Mouse (Mus musculus) neutrophil, adult 5-6 weeks (primary cell): ENCODE measurements around the gene Cep112. TPM values are rescaled to one million over a fixed set of nuclear protein-coding genes. Genes with fewer than 3 reads are reported as not detected.

Experiments used
- ATAC-seq: fragments of 151-379, 151-347 bp; 2 replicates; pipeline ENCODE4 v1.8.0; 2017; ENCODE audit warnings: mild to moderate bottlenecking, moderate TSS enrichment; ENCODE audit not compliant: insufficient number of reproducible peaks, poor library complexity, low FRiP score, severe bottlenecking; ENCODE audit errors: extremely low read depth
- total RNA-seq: library from RNA; stranded (forward); fragments of 200-1000 nt; gene quantifications from 2 replicates; pipeline ENCODE4 v1.2.3, GENCODE M21; 2017

Cep112 gene
- total RNA-seq, result 0.58 and 2.0 TPM in 2 replicates

DNA sequence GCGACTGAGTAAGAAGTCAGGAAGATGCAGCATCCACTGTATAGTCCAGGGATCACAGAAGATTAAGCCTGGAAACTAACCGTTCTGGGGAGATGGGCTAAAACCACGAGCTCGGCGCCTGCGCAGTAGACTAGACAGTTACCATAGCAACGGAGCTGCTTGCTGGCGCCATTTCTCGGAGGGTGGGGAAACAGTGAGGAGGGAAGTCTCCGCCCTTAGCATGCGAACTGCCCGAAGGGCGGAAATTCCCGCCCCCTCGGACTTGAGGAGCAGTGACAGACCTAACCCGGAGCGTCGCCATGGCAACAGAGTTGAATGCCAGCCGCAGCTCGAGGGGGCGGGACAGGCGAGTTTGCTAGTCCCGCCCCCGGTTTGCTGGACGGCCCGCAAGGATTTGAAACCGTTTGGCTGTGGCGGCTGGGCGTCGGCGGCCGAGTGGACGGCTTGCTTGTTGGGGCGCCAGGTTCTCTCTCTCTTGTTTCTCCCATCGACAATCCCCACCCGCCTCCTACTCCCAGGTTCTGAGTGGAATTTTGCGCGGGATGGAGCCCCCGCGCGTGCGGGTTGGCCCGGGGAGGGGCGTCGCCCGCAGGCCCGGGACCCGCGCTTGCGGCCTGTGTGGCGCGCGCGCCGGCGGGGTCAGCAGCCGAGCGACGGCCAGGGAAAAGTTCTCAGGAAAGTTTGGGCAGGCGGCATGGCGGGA lies at the start of gene Cep112:
Gene Cep112 (plus strand): TSS at position 304 of the 703 bp plus-strand sequence.
- peak; percentile 94 for ATAC-seq

DNA sequence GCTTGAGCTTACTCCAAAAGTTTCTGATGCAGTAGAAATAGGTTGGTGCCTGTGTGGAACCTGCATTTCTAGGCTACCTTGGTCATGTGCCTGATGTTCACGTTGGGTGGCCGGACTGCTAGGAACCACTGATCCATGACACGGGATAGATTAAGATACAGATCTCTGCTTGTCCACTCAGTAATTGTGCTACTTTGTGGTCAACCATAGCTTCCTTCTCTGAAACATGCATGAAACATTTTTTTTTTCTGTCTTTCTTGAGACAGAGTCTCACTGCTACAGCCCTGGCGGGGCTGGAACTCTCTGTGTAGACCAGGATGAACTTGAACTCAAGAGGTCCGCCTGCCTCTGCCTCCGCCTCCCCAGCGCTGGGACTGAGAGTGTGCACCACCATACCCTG lies 48.2 kb upstream of the Cep112 start:
- no peak for ATAC-seq

DNA sequence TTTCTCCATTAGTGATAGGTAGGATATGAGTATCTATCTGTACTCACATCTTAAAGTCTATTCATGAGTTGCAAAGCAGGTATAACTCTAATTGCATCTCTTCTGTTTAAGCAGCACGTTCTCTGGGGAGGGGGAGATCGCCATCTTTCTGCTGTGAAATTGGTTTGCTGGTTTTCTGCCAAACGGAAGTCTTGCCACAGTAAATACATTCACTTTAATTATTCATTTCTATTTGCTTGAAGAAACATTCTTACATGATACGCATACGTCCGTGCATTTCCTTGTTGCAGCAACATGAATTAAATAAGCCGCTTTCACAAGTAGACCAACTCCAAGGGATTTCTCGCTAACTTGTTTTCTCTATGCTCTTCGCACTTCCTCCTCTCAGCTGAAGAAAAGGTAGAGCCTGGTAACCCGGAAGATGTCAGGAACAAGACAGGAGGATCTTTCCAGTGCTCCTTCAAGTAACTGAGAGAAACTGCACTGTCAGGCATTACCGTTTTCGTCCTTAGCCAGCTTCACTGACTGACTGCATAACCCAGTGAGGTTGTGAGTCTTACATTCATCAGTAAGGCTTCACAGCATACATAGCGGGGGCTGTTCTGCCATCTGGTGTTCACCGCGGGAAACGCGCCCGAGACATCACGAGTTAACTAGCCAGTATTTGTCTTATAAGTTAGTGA lies 47.2 kb upstream of the Cep112 start:
- peak; percentile 81; the same call in 1 of the 2 replicates for ATAC-seq

DNA sequence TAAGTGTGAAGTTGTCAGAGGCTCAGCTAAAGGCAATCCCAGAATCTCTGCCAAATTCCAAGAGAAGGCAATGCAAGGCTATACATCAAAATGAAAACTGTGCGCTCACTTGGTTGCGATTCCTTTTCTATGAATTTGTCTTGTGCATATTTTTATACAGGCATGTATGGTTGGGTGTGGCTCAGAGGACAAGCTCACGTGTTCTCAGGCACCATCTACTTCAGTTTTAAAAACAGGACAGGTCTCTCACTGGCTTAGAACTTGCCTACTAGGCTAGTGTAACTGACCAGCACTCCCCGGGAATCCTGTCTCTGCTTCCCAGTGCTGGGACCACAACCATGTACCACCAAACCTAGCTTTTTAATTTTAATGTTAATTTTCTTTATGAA lies 46.6 kb upstream of the Cep112 start:
- no peak for ATAC-seq

DNA sequence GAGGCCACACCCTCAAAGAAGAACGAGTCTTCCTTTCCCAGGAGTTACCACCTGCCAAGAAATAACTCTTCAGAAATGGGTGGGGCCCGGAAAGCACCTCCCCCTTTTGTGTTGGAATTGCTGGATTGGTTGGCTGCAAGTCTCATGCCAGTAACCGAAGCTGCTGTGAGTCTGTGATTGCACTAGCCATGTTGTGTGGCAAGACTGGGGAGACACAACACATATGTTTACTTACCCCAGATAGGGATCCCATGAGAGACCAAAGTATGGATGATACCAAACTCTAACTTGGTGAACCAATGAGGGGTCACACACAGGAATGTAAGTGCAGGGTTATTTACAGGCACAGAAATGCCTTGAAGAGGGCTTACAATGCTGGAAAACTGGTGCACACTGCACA lies 42.3 kb upstream of the Cep112 start:
- ATAC-seq, result no peak

DNA sequence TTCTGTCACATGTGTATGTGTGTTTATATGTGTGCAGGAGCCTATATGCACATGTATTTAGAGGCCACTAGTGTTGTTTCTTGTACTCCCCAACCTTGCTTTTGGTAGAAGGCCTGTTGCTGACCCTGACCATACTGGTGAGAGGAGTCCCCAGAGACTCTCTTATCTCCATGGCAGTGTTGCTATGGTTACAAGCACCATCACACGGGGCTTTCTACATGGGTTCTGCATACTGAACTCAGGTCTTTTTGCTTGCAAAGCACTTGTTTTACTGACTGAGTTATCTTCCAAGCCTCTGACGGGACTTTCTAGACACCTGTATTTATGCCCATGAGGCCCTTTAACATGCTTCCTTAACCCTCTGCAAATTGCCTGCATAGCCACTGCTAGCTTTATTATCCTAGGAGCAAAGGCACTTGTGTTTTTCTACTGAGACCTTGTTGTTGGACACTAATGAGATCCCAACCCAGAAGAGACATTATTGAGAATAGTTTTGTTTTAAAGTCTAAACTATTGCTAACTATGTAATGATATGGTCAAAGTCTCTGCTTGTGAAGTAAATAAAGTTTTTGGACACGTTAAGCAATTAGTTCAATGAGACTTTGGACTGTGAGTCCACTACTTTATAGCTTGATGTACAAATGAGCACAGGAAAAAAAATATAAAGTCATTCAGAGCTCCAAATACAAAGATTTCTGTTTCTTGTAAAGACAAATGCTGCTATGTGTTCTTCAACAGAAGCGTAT lies 39.9 kb upstream of the Cep112 start:
- ATAC-seq, result no peak

DNA sequence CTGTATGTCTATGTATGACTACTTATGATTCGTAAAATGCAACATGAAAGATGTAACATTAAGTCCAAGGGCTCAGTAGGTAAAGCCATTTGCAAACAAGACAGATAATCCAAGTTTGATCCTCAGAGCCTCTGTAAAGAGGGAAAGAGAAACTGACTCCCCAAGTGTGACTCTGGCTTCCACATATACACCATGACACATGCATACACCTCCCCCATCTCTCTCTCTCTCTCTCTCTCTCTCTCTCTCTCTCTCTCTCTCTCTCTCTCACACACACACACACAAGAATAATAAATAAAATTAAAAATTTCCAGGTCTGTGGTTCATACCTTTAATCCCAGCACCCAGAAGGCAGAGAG lies 39.3 kb upstream of the Cep112 start:
- no peak for ATAC-seq

DNA sequence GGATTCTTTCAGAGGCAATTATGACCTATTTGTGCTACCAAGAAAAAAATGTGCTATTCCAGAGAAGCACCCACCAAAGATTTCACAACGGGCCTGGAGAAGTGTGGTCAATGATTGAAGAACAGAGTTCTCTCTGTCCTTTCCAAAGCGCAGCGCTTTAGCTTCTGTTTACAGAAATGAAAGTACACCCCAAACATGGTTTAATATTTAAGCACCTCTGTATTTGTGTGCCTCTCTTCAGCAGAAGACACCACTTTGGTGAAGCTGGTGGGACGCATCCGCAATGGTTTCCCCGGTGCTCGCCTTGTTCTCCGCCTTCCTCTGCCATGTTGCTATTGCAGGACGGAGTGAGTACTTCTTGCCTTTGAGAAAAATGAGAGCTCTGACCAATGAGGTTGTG lies 29.9 kb upstream of the Cep112 start:
- ATAC-seq, result no peak

DNA sequence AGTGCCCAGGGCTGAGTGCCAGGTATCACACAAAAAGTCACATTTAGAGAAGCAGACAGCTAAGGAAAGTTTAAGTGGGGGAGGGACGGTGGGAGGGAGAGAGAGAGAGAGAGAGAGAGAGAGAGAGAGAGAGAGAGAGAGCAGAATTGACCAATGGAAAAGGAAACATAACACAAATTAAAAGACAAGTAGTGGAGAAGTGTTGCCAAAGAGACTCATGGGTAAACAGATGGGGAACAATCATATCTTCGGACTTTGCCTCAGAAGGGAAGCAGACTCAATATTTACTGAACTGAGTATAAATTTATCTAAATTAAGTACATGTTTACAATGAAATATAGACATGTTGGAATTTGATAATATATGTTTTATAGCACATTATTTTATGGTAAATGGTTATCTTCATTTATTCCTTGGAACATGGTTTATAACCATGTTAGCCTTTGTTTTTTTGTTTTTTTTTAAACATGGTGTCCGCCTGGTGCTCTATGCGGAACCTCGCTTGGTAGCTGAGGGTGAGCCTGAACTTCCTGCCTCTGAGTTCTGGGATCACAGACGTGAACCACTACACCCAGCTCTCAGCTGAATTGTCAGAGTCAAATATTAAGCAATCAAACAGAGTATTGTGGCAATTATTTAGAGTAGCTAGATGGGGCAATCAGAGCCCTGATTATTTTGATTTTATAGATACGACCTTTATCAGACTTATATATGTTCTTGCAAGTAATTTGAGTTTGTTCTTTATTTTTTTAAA lies 28.7 kb upstream of the Cep112 start:
- ATAC-seq, result no peak

DNA sequence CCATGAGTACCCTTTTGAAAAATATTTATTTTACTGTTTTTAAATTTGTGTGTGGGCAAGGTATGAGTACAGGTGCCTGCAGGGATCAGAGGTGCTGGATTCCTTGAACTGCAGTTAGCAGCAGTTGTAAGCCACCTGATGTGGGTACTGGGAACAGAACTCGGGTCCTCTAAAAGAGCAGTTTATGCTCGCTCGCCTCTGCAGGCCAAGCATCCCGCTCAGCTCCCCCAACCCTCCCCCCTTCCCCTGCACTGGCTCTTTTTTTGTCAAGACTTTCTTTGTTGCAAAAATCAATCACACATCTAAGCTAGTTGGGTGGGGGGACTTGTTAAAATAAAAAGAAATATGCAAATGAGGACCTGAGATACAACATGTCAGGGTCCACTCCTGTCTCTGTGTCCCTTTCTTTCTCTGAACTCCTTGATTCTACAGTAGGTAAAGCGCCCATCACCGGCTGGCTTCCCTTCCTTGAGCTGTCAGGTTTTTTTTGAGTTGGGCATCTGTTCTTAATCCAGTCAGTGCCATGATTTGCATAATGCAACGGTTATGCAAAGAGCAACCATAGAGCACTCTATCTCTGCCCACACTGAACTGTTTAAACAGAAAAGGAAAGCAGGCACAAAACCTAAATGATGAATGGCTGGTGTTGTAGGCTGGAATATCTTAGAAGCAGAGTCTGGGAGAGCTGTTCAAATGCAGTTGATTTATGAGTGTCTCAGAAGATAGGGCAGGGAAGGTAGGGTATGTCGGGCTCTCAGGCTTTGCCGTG lies 14.9 kb upstream of the Cep112 start:
- ATAC-seq, result no peak

DNA sequence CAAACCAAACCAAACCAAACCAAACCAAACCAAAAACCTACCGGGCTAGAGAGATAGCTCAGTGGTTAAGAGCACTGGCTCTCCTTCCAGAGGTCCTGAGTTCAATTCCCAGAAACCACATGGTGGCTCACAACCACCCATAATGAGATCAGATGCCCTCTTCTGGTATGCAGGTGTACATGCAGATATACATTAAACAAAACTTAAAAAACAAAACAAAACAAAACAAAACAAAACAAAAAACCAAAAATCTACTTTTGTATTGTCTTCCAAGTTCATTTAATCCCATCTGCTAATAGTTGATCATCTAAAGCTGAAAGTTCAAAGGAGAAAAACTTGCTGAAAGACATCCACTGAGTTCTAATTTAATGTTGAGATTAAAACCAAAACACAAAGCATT lies 8.6 kb upstream of the Cep112 start:
- ATAC-seq, result no peak

DNA sequence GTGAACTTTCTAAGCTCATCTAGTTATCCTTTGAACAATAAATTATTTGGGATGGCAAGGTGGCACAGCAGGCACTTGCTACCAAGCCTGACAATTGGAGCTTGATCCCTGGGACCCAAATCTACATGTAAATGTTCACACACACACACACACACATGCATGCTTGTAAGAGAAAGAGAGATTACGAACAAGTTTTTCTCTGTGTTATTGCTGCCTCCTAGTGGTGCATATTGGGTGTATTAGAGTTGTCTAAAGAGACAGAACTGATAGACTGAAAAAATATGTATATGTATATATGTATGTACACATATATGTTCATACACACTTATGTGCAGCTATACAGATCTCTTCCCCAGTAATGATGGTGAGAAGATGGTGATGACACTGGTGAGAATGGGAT lies 6.5 kb upstream of the Cep112 start:
- ATAC-seq, result no peak

DNA sequence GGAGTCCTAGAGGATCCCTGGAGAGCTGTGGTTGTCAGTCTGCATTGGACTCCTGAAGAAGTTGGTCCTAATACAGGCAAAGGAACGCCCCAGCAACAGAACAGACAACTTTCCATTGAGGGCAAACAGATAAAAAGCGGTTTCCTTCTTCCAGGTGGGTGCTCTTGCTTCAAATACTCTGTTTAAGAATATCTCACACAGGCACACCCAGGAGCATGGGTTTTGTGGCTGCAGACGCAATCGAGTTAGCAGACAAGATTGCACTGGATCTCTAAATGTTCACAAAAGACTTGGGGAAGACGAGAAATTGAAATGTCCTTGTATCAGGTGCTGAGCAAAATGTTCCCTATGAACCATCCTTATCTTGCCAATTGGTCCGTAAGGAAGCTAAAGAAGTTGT lies 5.8 kb upstream of the Cep112 start:
- ATAC-seq, result no peak

DNA sequence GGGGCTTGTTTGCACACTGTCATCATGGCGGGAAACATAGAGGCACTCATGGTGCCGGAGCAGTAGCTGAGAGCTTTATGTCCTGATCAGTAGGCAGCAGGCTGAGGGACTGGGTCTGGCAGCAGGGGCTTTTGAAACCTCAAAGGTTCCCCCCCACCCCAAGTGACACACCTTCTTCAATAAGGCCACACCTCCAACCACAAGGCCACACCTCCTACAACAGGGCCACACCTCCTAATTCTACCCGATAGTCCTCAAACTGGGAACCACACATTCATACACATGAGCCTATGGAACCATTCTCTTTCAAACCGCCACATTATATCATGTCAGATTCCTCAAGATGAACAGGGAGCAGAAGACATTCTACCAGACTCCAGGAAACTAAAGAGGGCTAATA lies 4.2 kb upstream of the Cep112 start:
- ATAC-seq, result no peak

DNA sequence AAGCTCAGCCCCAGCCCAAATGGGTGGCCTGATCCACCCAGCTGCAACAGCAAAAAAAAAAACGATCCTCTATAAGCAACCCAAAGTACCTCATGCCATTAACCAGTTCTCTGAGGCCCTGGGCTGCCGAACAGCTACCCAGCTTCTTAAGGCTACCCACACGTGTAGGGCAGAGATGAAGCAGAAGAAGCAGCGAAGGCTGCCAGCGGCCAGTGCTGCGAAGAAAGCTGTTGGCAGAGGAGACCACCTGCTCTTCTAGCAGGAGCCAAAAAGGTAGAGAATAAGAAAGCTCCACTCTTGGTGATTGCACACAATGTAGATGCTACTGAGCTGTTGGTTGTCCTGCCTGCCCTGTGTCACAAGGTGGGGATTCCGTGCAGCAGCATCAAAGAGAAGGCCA lies 1.8 kb upstream of the Cep112 start:
- ATAC-seq, result no peak

DNA sequence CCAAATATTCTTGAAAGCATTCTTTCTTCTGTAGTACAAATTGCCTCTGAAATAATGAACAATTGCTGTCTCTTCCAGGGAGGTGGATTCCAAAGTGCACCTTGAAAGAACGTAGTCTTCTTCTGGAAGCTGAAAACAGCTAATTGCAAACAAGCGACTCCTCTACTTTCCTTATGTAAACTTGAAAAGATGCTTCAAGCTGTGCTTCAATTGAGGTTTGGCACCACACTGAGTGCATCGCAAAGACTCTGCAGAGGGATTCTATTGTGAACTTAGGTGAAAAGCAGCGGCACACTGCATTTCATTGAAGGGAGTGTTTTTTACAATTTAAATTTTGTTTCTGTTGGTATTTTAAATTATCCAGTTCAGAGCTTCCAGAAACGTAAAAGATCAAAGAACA lies 881 bp upstream of the Cep112 start:
- ATAC-seq, result no peak

DNA sequence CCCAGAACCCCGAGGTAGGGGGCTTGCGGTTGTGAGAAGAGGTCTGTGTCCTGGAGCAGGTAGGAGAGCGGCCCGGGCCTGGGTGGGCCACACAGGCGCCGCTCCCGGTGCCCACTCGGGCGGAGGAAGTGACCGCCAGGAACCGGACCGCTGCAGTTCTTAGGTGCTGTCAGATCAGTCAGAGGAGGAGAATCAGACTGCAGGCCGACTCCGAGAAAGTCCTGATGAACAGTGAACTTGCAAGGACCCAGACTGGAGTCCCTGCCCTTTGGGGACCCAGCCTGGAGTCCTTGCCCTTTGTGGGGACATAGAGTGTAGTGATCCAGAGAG lies 565 bp downstream of the Cep112 start:
- no peak for ATAC-seq

DNA sequence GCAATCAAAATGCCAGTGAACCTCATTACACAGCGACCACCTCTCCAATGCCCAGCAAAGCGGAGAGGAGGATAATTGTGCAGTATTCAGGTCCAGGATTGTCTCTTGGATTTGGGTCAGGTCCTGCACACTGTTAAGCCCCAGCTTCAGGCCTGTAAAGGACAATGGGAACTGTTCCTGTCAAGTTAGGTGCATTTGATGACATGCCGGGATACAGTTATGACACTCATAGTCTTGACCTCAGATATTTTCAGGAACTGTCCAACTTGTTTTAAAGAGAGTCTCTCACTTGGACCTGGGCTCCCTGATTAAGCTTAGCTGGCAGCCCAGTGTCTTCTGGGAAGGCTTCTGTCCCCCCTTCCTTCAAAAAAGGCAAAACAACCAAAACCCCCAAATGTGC lies 1.1 kb downstream of the Cep112 start:
- ATAC-seq, result no peak

DNA sequence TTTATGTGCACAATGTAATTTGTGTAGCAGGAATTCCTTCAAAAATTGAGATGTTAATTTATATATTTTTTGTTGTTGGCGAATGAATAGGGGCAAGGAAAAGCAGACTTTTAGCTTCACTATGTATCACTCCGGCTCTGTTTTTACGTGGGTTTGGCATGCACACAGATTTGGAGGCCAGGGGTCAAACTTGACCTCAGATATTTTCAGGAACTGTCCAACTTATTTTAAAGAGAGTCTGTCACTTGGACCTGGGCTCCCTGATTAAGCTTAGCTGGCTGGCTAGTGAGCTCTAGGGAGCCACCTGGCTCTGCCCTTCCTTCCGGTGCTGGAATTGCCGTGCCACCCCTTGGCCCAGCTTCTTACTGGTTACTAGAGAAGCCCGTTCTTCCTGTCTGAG lies 2.2 kb downstream of the Cep112 start:
- ATAC-seq, result no peak
